In the genomic region with DNA sequence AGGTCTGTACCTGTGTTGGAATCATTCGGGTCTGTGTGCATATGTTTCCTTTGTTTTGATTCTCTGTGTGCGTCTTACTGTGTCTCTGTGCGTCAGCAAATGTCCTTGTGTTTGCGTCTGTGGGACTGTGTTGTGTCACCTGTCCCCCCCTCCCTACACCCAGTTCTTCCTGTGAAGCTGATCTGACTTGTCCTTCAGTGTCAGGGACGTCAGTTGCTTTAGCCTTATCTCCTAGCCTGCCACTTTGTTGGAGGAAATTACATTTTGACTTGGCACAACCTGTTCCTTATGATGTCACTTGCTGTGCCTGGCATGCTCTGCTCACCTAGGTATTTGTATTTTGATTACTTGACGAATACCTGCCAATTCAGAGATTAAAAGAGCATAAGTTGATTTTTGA, we compare ENCODE assay signal across 26 mouse cellular contexts.
DNase-seq lines count a peak whose midpoint lies in the region; ATAC-seq and TF ChIP-seq lines count a peak whose summit lies in the region.
"Had no signal": no experiment of that assay in that cellular context is flagged by ENCODE, and none has a peak within 500 bp of the region (broad histone marks: within the 10 kb centered on the region; RNA-seq: fewer than 3 reads in every experiment).

No protein-coding gene starts in this region.

- no peak for TF ChIP-seq CTCF in midbrain, postnatal 0 days (IDR thresholded peaks at IDR 0.05)

- H3K9ac ChIP-seq in liver, embryonic 12.5 days = peak overlapping the region; percentile 55
- no peak overlapping the region for H3K9ac ChIP-seq in liver, embryonic 11.5 days (ENCODE audit: low read depth, low read length)
- no peak overlapping the region for H3K9ac ChIP-seq in midbrain, postnatal 0 days (replicated peaks; ENCODE audit: low read length, poor library complexity, severe bottlenecking)
- H3K9ac ChIP-seq: embryonic facial prominence, embryonic 12.5 days; forebrain, embryonic 13.5 days; hindbrain, embryonic 15.5 days; limb, embryonic 15.5 days; stomach, embryonic 15.5 days had no signal

- peak overlapping the region; percentile 76 for H3K27ac ChIP-seq in liver, embryonic 12.5 days
- no peak overlapping the region for H3K27ac ChIP-seq in liver, embryonic 11.5 days (ENCODE audit: low read depth, low read length)
- H3K27ac ChIP-seq in midbrain, postnatal 0 days (ENCODE audit: low read depth, low read length) = no peak overlapping the region
- H3K27ac ChIP-seq: embryonic facial prominence, embryonic 12.5 days; forebrain, embryonic 13.5 days; heart, embryonic 10.5 days; hindbrain, embryonic 15.5 days; kidney, postnatal 0 days; left cerebral cortex, adult 2 months; limb, embryonic 15.5 days; midbrain, embryonic 10.5 days; stomach, embryonic 15.5 days had no signal

- H3K4me1 ChIP-seq in liver, embryonic 12.5 days = peaks cover 46% of the 10 kb centered on the region
- peaks cover 10% of the 10 kb centered on the region for H3K4me1 ChIP-seq in liver, embryonic 11.5 days (replicated peaks; ENCODE audit: control insufficient read depth, insufficient read depth, low read length)
- no peaks in the 10 kb centered on the region for H3K4me1 ChIP-seq in midbrain, postnatal 0 days (ENCODE audit: insufficient read depth, low read length)
- H3K4me1 ChIP-seq: embryonic facial prominence, embryonic 12.5 days; forebrain, embryonic 13.5 days; hindbrain, embryonic 15.5 days; limb, embryonic 15.5 days; stomach, embryonic 15.5 days had no signal

- DNase-seq in adrenal gland, adult (ENCODE audit: inconsistent age in 2 of 2, low spot score in 1 of 2) = peak; percentile 86 to 91
- no peak for DNase-seq in adrenal gland, adult 18-20 months (ENCODE audit: low spot score in 2 of 2)
- no peak for DNase-seq in liver, embryonic 11.5 days (ENCODE audit: low spot score)
- DNase-seq in urinary bladder, postnatal 14 days (ENCODE audit: low spot score) = peak; percentile 14
- DNase-seq in urinary bladder, postnatal 10 days (ENCODE audit: low spot score) = no peak
- no peak for DNase-seq in thymus, adult 18-20 months
- DNase-seq in midbrain, postnatal 0 days (ENCODE audit: low spot score) = no peak
- DNase-seq: cerebellum, adult 11 months; cerebellum, postnatal 25 days; kidney, adult 2 months; left cerebral cortex, postnatal 4 days; right cerebral cortex, adult 18-20 months; right cerebral cortex, postnatal 4 days; thymus, postnatal 36 days had no signal

- H3K27me3 ChIP-seq in liver, embryonic 12.5 days (replicated peaks) = no peaks in the 10 kb centered on the region; the same call in 1 of the 2 replicates
- no peaks in the 10 kb centered on the region for H3K27me3 ChIP-seq in liver, embryonic 11.5 days (replicated peaks; ENCODE audit: control insufficient read depth, insufficient read depth, low read length)
- H3K27me3 ChIP-seq in midbrain, postnatal 0 days (ENCODE audit: insufficient read depth, low read length) = no peaks in the 10 kb centered on the region
- H3K27me3 ChIP-seq: embryonic facial prominence, embryonic 12.5 days; forebrain, embryonic 13.5 days; hindbrain, embryonic 15.5 days; limb, embryonic 15.5 days; stomach, embryonic 15.5 days had no signal

- WGBS in liver, embryonic 12.5 days (ENCODE audit: insufficient replicate concordance) = 65% methylated on average over 6 of the region's 6 CpGs
- WGBS in liver, embryonic 11.5 days = 69% methylated on average over 6 of the region's 6 CpGs
- 82% methylated on average over 6 of the region's 6 CpGs for WGBS in midbrain, postnatal 0 days

- H3K36me3 ChIP-seq in liver, embryonic 12.5 days = no peaks in the 10 kb centered on the region
- H3K36me3 ChIP-seq in liver, embryonic 11.5 days (ENCODE audit: control insufficient read depth, insufficient read depth, low read length) = no peaks in the 10 kb centered on the region
- no peaks in the 10 kb centered on the region for H3K36me3 ChIP-seq in midbrain, postnatal 0 days (ENCODE audit: insufficient read depth, low read length)
- H3K36me3 ChIP-seq: embryonic facial prominence, embryonic 12.5 days; heart, embryonic 10.5 days; hindbrain, embryonic 15.5 days; limb, embryonic 15.5 days; midbrain, embryonic 10.5 days; stomach, embryonic 15.5 days had no signal

- no peak; the same call in 1 of the 2 replicates for ATAC-seq in liver, embryonic 12.5 days
- ATAC-seq in liver, embryonic 11.5 days (replicated peaks; ENCODE audit: low FRiP score) = no peak
- no peak for ATAC-seq in midbrain, postnatal 0 days (ENCODE audit: low FRiP score)
- ATAC-seq: activated CD4-positive, CD25-positive, alpha-beta regulatory T cell, adult 4 months; forebrain, embryonic 13.5 days; midbrain, embryonic 16.5 days had no signal

- H3K4me3 ChIP-seq in liver, embryonic 12.5 days = 0 out of 2 replicates have a peak overlapping the region, but pooled peaks have one; percentile 10
- H3K4me3 ChIP-seq in liver, embryonic 11.5 days (ENCODE audit: low read depth, low read length) = no peak overlapping the region
- H3K4me3 ChIP-seq in midbrain, postnatal 0 days (ENCODE audit: low read depth, low read length) = no peak overlapping the region
- H3K4me3 ChIP-seq: embryonic facial prominence, embryonic 12.5 days; forebrain, embryonic 13.5 days; heart, embryonic 10.5 days; hindbrain, embryonic 15.5 days; left cerebral cortex, adult 2 months; limb, embryonic 15.5 days; midbrain, embryonic 10.5 days; stomach, embryonic 15.5 days had no signal

- H3K4me2 ChIP-seq in liver, embryonic 12.5 days = peak overlapping the region; percentile 54
- no peak overlapping the region for H3K4me2 ChIP-seq in liver, embryonic 11.5 days
- H3K4me2 ChIP-seq in midbrain, postnatal 0 days (ENCODE audit: low read depth, low read length, poor library complexity, severe bottlenecking) = no peak overlapping the region
- H3K4me2 ChIP-seq: embryonic facial prominence, embryonic 12.5 days; forebrain, embryonic 13.5 days; hindbrain, embryonic 15.5 days; limb, embryonic 15.5 days; stomach, embryonic 15.5 days had no signal

- H3K9me3 ChIP-seq in liver, embryonic 12.5 days (replicated peaks) = no peaks in the 10 kb centered on the region; the same call in 1 of the 2 replicates
- H3K9me3 ChIP-seq in liver, embryonic 11.5 days (ENCODE audit: control insufficient read depth, low read length) = no peaks in the 10 kb centered on the region
- no peaks in the 10 kb centered on the region for H3K9me3 ChIP-seq in midbrain, postnatal 0 days (ENCODE audit: low read length)
- H3K9me3 ChIP-seq: embryonic facial prominence, embryonic 12.5 days; heart, embryonic 10.5 days; hindbrain, embryonic 15.5 days; limb, embryonic 15.5 days; stomach, embryonic 15.5 days had no signal

Comparison
In these comparisons a context has a peak if more than half of its experiments do, and no peak if none do; other contexts are left out.
1. DNase-seq: peak in adrenal gland, adult (2 of 2) and urinary bladder, postnatal 14 days (single experiment); none in adrenal gland, adult 18-20 months (0 of 2), liver, embryonic 11.5 days (single experiment), urinary bladder, postnatal 10 days (single experiment), thymus, adult 18-20 months (0 of 2) and midbrain, postnatal 0 days (single experiment).